Mouse (Mus musculus): ENCODE measurements at regions not wholly inside any gene's neighbourhood (a gene's known extent, or its start where the extent isn't known, plus 50 kb on each side); places are given as distances from the start of the nearest gene placed in this dataset.

DNA sequence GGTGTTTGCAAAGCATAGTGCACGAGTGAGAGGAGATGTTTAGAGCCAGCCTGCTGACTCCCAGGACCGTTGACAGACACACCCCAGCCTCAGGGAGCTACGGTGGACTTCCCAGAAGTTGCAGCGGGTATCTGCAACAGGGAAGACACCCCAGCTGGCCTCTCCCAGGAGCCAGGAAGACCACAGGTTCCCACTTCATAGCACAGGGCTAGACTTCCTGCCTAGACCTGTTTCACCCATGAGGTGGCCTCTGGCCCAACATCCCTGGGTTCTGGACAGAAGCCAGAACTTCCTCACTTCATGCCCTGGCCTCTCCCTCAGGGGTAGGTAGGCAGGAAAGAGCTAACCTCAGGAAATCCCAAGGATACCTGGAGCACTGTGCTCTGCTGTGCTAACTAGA, 66.7 kb upstream of the Hand1 start:
- peak in 1 of 2 experiments; percentile 8 for DNase-seq

DNA sequence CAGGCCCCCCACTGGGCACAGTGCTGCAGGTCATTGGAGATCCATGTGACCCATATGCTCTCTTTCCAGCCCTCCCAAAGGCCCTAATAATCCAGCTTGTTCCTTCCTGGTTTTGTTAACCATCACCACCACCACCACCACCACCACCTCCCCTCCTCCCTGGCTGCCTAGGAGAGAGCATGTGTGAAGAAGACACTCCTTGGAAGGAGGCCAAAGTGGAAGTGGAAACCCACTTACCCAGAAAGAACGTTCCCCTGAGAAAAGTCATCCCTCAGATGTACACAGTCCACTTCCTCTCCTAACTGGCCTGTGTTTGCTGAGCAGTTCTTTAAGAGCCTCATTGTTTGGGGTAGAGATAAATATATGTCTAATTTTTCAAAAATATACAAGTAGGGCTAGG, 62.9 kb upstream of the Hand1 start:
- DNase-seq: no peak

GRCm38 (mm10) chr11:57882736-57883635, 50.4 kb upstream of the Hand1 start:
- DNase-seq: no peak

All from kidney, postnatal 36 days (tissue).